Mouse (Mus musculus): ENCODE results near the gene Oat. TPM values are rescaled to one million over a fixed set of nuclear protein-coding genes. Genes with fewer than 3 reads are reported as not detected.
A peak's percentile ranks its signal among the peaks of the same experiment; 100 is the strongest.

Gene Oat
- polyA plus RNA-seq, 1 experiment from 2014 or later: 139 TPM

DNA sequence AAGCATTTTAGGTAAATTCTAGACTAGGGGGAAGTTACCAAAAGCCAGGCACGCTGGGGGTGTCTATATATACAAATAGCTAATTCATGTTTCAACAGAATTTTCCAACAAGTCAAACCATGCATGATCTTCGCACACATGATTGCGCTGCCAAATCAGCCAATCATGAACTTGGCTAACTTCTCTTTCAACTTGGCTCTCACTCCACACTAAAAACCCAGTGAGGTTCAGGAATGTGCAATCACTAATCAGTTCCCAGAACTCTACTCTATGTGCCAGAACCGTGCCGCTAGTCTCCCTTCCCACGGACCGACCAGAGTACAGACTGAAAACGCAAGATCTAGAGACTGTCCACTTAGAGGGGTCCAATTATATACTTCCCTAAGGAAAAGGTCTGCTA lies 4.7 kb downstream of the Oat start:
- Histone ChIP-seq H3K4me3 (replicated peaks; ENCODE audit: low read depth, low read length) (no peak overlapping the region), H3K4me2 (ENCODE audit: low read length) (peak overlapping the region; percentile 23; the same call in 1 of the 2 replicates), H3K36me3 (ENCODE audit: insufficient read depth, low read length) (peaks cover 8% of the 10 kb centered on the region; the same call in 1 of the 2 replicates), H3K9ac (ENCODE audit: low read depth, low read length) (no peak overlapping the region), H3K4me1 (replicated peaks; ENCODE audit: insufficient read depth, low read length) (no peaks in the 10 kb centered on the region), H3K27ac (peak overlapping the region; percentile 54; the same call in 1 of the 2 replicates), H3K27me3 (ENCODE audit: insufficient read depth, low read length) (no peaks in the 10 kb centered on the region), H3K9me3 (replicated peaks; ENCODE audit: low read length) (no peaks in the 10 kb centered on the region)
- TF ChIP-seq CTCF (IDR thresholded peaks at IDR 0.05; ENCODE audit: low read depth): no peak
- DNase-seq (ENCODE audit: low spot score) (peak; percentile 42), ATAC-seq (replicated peaks; ENCODE audit: low FRiP score, low read depth) (no peak)
- WGBS: 50% methylated on average over 8 of the region's 8 CpGs

DNA sequence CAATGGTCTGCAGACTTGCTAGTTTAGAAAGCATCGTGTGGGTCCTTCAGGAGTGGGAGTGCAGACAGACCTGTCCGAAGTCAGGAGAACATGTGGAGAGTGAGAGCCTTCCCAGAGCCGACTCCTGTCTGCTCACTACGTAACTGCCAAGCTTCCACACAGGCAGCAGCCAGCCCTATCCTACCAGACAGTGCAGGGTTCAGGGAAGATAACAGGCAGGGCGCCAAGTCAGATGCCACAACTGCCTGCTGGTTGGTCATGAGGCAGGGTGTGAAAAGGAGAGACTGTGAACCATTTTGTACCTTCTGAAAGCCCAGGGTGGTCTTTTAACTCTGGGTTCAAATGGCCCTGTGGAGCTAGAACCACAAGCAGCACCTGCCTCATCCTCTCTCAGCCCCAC lies 6.1 kb downstream of the Oat start:
- no peak overlapping the region for H3K4me3 ChIP-seq (replicated peaks; ENCODE audit: low read depth, low read length)
- no peak for TF ChIP-seq CTCF (IDR thresholded peaks at IDR 0.05; ENCODE audit: low read depth)
- H3K4me2 ChIP-seq (ENCODE audit: low read length): no peak overlapping the region
- peaks cover 8% of the 10 kb centered on the region; the same call in 1 of the 2 replicates for H3K36me3 ChIP-seq (ENCODE audit: insufficient read depth, low read length)
- H3K4me1 ChIP-seq (replicated peaks; ENCODE audit: insufficient read depth, low read length): no peaks in the 10 kb centered on the region
- WGBS: 82% methylated on average over 5 of the region's 5 CpGs
- ATAC-seq (replicated peaks; ENCODE audit: low FRiP score, low read depth) (no peak), DNase-seq (ENCODE audit: low spot score) (no peak)
- H3K9ac ChIP-seq (ENCODE audit: low read depth, low read length): no peak overlapping the region
- no peaks in the 10 kb centered on the region for H3K27me3 ChIP-seq (ENCODE audit: insufficient read depth, low read length)
- no peak overlapping the region for H3K27ac ChIP-seq
- H3K9me3 ChIP-seq (replicated peaks; ENCODE audit: low read length): no peaks in the 10 kb centered on the region

DNA sequence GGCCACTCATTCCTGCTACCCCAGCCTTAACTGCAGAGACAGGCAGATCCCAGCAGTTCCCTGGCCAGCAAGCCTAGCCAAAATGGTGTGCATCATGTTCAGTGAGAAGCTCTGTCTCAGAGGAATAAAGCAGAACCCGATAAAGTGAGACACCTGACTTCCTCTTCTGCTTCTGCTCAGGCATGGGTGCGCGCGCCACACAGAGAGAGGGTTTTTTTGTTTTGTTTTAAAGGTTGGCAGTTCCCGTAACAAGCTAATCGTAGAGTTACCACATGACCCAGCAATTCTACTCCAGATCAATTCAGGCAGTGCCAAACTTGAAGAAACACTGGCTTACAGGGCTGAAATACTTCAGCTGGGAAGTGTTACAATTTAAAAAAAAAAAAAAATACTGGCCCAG lies 7.4 kb downstream of the Oat start:
- Histone ChIP-seq H3K27ac (no peak overlapping the region), H3K27me3 (ENCODE audit: insufficient read depth, low read length) (no peaks in the 10 kb centered on the region), H3K9me3 (replicated peaks; ENCODE audit: low read length) (no peaks in the 10 kb centered on the region), H3K4me2 (ENCODE audit: low read length) (no peak overlapping the region), H3K4me3 (replicated peaks; ENCODE audit: low read depth, low read length) (no peak overlapping the region), H3K4me1 (replicated peaks; ENCODE audit: insufficient read depth, low read length) (no peaks in the 10 kb centered on the region), H3K36me3 (ENCODE audit: insufficient read depth, low read length) (peaks cover 14% of the 10 kb centered on the region), H3K9ac (ENCODE audit: low read depth, low read length) (no peak overlapping the region)
- DNase-seq (ENCODE audit: low spot score) (no peak), ATAC-seq (replicated peaks; ENCODE audit: low FRiP score, low read depth) (no peak)
- WGBS: 96% methylated on average over 6 of the region's 6 CpGs
- no peak for TF ChIP-seq CTCF (IDR thresholded peaks at IDR 0.05; ENCODE audit: low read depth)

DNA sequence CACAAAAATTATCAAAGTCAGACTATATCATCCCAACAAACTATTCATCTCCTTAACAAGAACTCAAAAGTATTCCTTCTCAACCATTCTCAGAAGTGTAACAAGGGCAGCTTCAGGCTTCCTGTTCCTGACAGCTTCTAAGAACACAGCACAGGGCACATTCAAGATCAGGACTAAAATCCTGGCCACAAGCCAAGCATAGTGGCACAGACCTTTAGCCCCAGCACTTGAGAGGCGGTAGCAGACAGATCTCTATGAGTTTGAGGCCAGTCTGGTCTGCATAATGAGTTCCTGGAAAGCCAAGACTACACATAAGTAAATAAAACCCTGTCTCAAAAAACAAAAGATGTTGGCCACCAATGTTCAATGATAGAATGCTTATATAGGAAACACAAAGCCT lies 10.4 kb downstream of the Oat start:
- Histone ChIP-seq H3K9me3 (replicated peaks; ENCODE audit: low read length) (no peaks in the 10 kb centered on the region), H3K36me3 (ENCODE audit: insufficient read depth, low read length) (peaks cover 31% of the 10 kb centered on the region), H3K4me3 (replicated peaks; ENCODE audit: low read depth, low read length) (no peak overlapping the region), H3K27ac (no peak overlapping the region), H3K4me2 (ENCODE audit: low read length) (no peak overlapping the region), H3K27me3 (ENCODE audit: insufficient read depth, low read length) (no peaks in the 10 kb centered on the region), H3K9ac (ENCODE audit: low read depth, low read length) (no peak overlapping the region), H3K4me1 (replicated peaks; ENCODE audit: insufficient read depth, low read length) (no peaks in the 10 kb centered on the region)
- TF ChIP-seq CTCF (IDR thresholded peaks at IDR 0.05; ENCODE audit: low read depth): no peak
- ATAC-seq (replicated peaks; ENCODE audit: low FRiP score, low read depth) (no peak), DNase-seq (ENCODE audit: low spot score) (no peak)
- WGBS: 45% methylated on average over 1 of the region's 1 CpGs

DNA sequence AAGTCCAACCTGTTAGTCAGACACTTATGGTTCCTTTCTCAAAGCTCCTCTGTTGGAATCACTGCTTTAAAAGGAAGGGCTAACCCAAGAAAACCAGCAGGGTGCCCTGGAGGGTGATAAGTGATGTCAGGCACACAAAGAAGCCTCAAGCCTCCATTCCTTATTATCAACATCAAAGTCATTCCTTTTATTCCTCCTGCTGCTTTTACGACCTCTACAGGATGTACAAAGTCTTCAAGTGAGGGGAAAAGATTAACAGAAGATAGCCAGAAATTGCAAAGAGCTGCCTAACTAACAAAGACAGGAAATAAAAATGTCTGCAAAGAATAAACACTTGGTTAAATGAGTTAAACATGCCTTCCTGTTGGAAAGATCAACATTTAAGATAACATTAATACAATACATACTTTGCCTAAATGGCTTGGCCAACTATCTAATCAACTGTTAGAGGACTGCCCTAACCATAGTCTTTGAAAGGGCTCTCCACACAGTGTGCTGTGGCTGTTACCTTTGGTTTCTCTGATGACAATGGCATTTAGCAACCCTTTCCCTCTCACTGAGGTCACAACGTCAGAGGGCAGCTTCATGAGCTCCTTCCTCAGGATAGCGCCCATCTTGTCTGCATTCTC lies 16.9 kb downstream of the Oat start:
- TF ChIP-seq CTCF (IDR thresholded peaks at IDR 0.05; ENCODE audit: low read depth): no peak
- H3K4me3 ChIP-seq (replicated peaks; ENCODE audit: low read depth, low read length): no peak overlapping the region
- ATAC-seq (replicated peaks; ENCODE audit: low FRiP score, low read depth) (no peak), DNase-seq (ENCODE audit: low spot score) (no peak)
- peaks cover 28% of the 10 kb centered on the region for H3K36me3 ChIP-seq (ENCODE audit: insufficient read depth, low read length)
- no peak overlapping the region for H3K9ac ChIP-seq (ENCODE audit: low read depth, low read length)
- no peak overlapping the region for H3K27ac ChIP-seq
- no peak overlapping the region for H3K4me2 ChIP-seq (ENCODE audit: low read length)
- no peaks in the 10 kb centered on the region for H3K9me3 ChIP-seq (replicated peaks; ENCODE audit: low read length)
- H3K4me1 ChIP-seq (replicated peaks; ENCODE audit: insufficient read depth, low read length): no peaks in the 10 kb centered on the region
- no peaks in the 10 kb centered on the region for H3K27me3 ChIP-seq (ENCODE audit: insufficient read depth, low read length)
- WGBS: 48% methylated on average over 3 of the region's 3 CpGs

DNA sequence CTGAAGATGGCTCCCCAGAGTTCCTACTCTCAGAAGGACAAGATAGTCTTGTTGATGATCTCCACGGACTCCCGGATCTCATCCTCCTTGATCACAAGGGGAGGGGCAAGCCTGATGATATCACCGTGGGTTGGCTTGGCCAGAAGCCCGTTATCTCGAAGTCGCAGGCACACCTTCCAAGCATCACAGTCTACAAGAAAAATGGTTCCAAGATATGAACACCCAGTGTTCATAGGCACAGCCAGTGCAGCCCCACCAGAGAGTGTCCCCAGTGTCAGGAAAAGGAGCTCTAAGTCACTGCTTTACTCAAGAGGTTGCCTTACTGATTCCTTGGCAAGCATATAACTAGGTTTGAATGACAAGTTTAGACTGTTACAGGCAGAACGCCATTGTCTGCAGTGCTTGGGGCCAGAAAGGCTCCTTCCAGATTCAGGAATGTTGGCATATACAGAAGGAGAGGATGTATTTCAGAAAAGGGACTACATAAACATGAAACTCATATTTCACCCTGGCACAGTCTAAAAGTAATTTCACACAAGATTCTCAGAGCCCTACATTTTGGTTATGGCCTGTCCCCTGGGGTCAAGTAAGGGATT lies 18.0 kb downstream of the Oat start:
- H3K36me3 ChIP-seq (ENCODE audit: insufficient read depth, low read length): peaks cover 21% of the 10 kb centered on the region

More for the DNA sequence above, 18.0 kb downstream of the Oat start:
- H3K4me1 ChIP-seq (replicated peaks; ENCODE audit: insufficient read depth, low read length): no peaks in the 10 kb centered on the region
- H3K4me2 ChIP-seq (ENCODE audit: low read length): no peak overlapping the region
- H3K27ac ChIP-seq: no peak overlapping the region
- H3K4me3 ChIP-seq (replicated peaks; ENCODE audit: low read depth, low read length): no peak overlapping the region
- H3K9me3 ChIP-seq (replicated peaks; ENCODE audit: low read length): no peaks in the 10 kb centered on the region
- TF ChIP-seq CTCF (IDR thresholded peaks at IDR 0.05; ENCODE audit: low read depth): no peak
- ATAC-seq (replicated peaks; ENCODE audit: low FRiP score, low read depth): no peak
- H3K27me3 ChIP-seq (ENCODE audit: insufficient read depth, low read length): no peaks in the 10 kb centered on the region
- H3K9ac ChIP-seq (ENCODE audit: low read depth, low read length): no peak overlapping the region
- WGBS: 80% methylated on average over 7 of the region's 7 CpGs
- no peak for DNase-seq (ENCODE audit: low spot score)
